Mouse (Mus musculus) C2C12 (cell line): ENCODE measurements at regions not wholly inside any gene's neighbourhood (a gene's known extent, or its start where the extent isn't known, plus 50 kb on each side); places are given as distances from the start of the nearest gene placed in this dataset.

Experiments used
- CEBPB ChIP-seq: IDR thresholded peaks from one replicate; pipeline ENCODE4 v1.6.1; 2011; ENCODE audit warnings: low read depth, mild to moderate bottlenecking, control low read depth, moderate library complexity
- CTCF ChIP-seq: IDR thresholded peaks from one replicate; pipeline ENCODE4 v1.5.1; 2011; ENCODE audit not compliant: control insufficient read depth, insufficient read depth, insufficient read length
- FOSL1 ChIP-seq: IDR thresholded peaks from one replicate; pipeline ENCODE4 v1.8.0; 2011; ENCODE audit warnings: mild to moderate bottlenecking, low read length; ENCODE audit not compliant: poor library complexity, insufficient read depth, severe bottlenecking
- MAX ChIP-seq: IDR thresholded peaks from one replicate; pipeline ENCODE4 v1.6.1; 2011; ENCODE audit warnings: mild to moderate bottlenecking, control low read depth
- MYOG ChIP-seq: IDR thresholded peaks from one replicate; pipeline ENCODE4 v1.6.1; 2011; ENCODE audit not compliant: control insufficient read depth, insufficient read length; ENCODE audit errors: extremely low read depth
- USF1 ChIP-seq: IDR thresholded peaks from one replicate; pipeline ENCODE4 v1.6.1; 2011; ENCODE audit warnings: low read depth, mild to moderate bottlenecking, control low read depth, moderate library complexity

GRCm38 (mm10) chr14:86337052-86337451, 804.0 kb downstream of the Diaph3 start:
- no peak for TF ChIP-seq CTCF
- no peak for TF ChIP-seq MAX
- TF ChIP-seq MYOG, result no peak
- TF ChIP-seq FOSL1, result no peak
- no peak for TF ChIP-seq USF1
- no peak for TF ChIP-seq CEBPB
